Mouse (Mus musculus) G1E (cell line): ENCODE results near the gene Fam53b.

ENCODE experiments used
- CTCF ChIP-seq: IDR thresholded peaks from 2 replicates; pipeline ENCODE4 v1.5.1; 2012; ENCODE audit warnings: low read depth, low read length, inconsistent platforms, mixed read lengths
- GATA1 ChIP-seq: IDR thresholded peaks from 2 replicates; pipeline ENCODE4 v1.6.1; 2012; ENCODE audit warnings: borderline replicate concordance, low read length, inconsistent platforms, mixed read lengths
- POLR2AphosphoS5 ChIP-seq: IDR thresholded peaks from 2 replicates; pipeline ENCODE4 v1.6.1; 2012; ENCODE audit warnings: low read depth, low read length, inconsistent platforms; ENCODE audit not compliant: insufficient replicate concordance
- TAL1 ChIP-seq: conservative IDR thresholded peaks from 2 replicates; pipeline ENCODE4 v1.6.1; 2012; ENCODE audit warnings: low read depth, low read length, inconsistent platforms, mixed read lengths

GRCm38 (mm10) chr7:132714236-132714923, 99.3 kb downstream of the Fam53b start:
- TF ChIP-seq CTCF (no peak), GATA1 (no peak), POLR2AphosphoS5 (no peak), TAL1 (no peak)
